Mouse (Mus musculus): ENCODE measurements at regions not wholly inside any gene's neighbourhood (a gene's known extent, or its start where the extent isn't known, plus 50 kb on each side); places are given as distances from the start of the nearest gene placed in this dataset.
A peak's percentile ranks its signal among the peaks of the same experiment; 100 is the strongest.

GRCm38 (mm10) chr15:60762071-60762470, 91.5 kb downstream of the Fam84b start:
- Histone ChIP-seq H3K27ac (ENCODE audit: insufficient read depth, low read length) (no peak overlapping the region), H3K4me3 (ENCODE audit: insufficient read depth, low read length) (no peak overlapping the region), H3K4me1 (ENCODE audit: control insufficient read depth, insufficient read depth, low read length) (no peaks in the 10 kb centered on the region)
- no peak for TF ChIP-seq CTCF (IDR thresholded peaks at IDR 0.05; ENCODE audit: borderline replicate concordance, insufficient read depth, low read length)
- no peak for TF ChIP-seq POLR2A (IDR thresholded peaks at IDR 0.05; ENCODE audit: low read depth, low read length)

GRCm38 (mm10) chr15:60760015-60760437, 93.6 kb downstream of the Fam84b start:
- Histone ChIP-seq H3K4me3 (ENCODE audit: insufficient read depth, low read length) (no peak overlapping the region), H3K4me1 (ENCODE audit: control insufficient read depth, insufficient read depth, low read length) (no peaks in the 10 kb centered on the region), H3K27ac (ENCODE audit: insufficient read depth, low read length) (no peak overlapping the region)
- TF ChIP-seq POLR2A (IDR thresholded peaks at IDR 0.05; ENCODE audit: low read depth, low read length) (no peak), CTCF (IDR thresholded peaks at IDR 0.05; ENCODE audit: borderline replicate concordance, insufficient read depth, low read length) (peak; percentile 55)

- Histone ChIP-seq H3K4me1 (ENCODE audit: control insufficient read depth, insufficient read depth, low read length) (no peaks in the 10 kb centered on the region), H3K27ac (ENCODE audit: insufficient read depth, low read length) (no peak overlapping the region), H3K4me3 (ENCODE audit: insufficient read depth, low read length) (no peak overlapping the region)
- no peak for TF ChIP-seq CTCF (IDR thresholded peaks at IDR 0.05; ENCODE audit: borderline replicate concordance, insufficient read depth, low read length)
- no peak for TF ChIP-seq POLR2A (IDR thresholded peaks at IDR 0.05; ENCODE audit: low read depth, low read length)
Observed at GRCm38 (mm10) chr15:60754246-60754645, 99.3 kb downstream of the Fam84b start.

GRCm38 (mm10) chr15:60739598-60739997, 114.0 kb downstream of the Fam84b start:
- Histone ChIP-seq H3K4me3 (ENCODE audit: insufficient read depth, low read length) (no peak overlapping the region), H3K4me1 (ENCODE audit: control insufficient read depth, insufficient read depth, low read length) (peaks cover 5% of the 10 kb centered on the region), H3K27ac (ENCODE audit: insufficient read depth, low read length) (peak overlapping the region; percentile 79)
- no peak for TF ChIP-seq POLR2A (IDR thresholded peaks at IDR 0.05; ENCODE audit: low read depth, low read length)
- no peak for TF ChIP-seq CTCF (IDR thresholded peaks at IDR 0.05; ENCODE audit: borderline replicate concordance, insufficient read depth, low read length)

- TF ChIP-seq CTCF (IDR thresholded peaks at IDR 0.05; ENCODE audit: borderline replicate concordance, insufficient read depth, low read length) (no peak), POLR2A (IDR thresholded peaks at IDR 0.05; ENCODE audit: low read depth, low read length) (no peak)
- H3K4me3 ChIP-seq (ENCODE audit: insufficient read depth, low read length), result no peak overlapping the region
Observed at GRCm38 (mm10) chr15:60738258-60738657, 115.3 kb downstream of the Fam84b start.

GRCm38 (mm10) chr15:60732416-60732815, 121.2 kb downstream of the Fam84b start:
- H3K4me3 ChIP-seq (ENCODE audit: insufficient read depth, low read length), result no peak overlapping the region
- no peaks in the 10 kb centered on the region for H3K4me1 ChIP-seq (ENCODE audit: control insufficient read depth, insufficient read depth, low read length)
- TF ChIP-seq CTCF (IDR thresholded peaks at IDR 0.05; ENCODE audit: borderline replicate concordance, insufficient read depth, low read length), result no peak
- no peak overlapping the region for H3K27ac ChIP-seq (ENCODE audit: insufficient read depth, low read length)

More at GRCm38 (mm10) chr15:60738258-60738657, 115.3 kb downstream of the Fam84b start:
- Histone ChIP-seq H3K27ac (ENCODE audit: insufficient read depth, low read length) (no peak overlapping the region), H3K4me1 (ENCODE audit: control insufficient read depth, insufficient read depth, low read length) (peaks cover 5% of the 10 kb centered on the region)

GRCm38 (mm10) chr15:60728754-60729153, 124.8 kb downstream of the Fam84b start:
- no peaks in the 10 kb centered on the region for H3K4me1 ChIP-seq (ENCODE audit: control insufficient read depth, insufficient read depth, low read length)
- H3K4me3 ChIP-seq (ENCODE audit: insufficient read depth, low read length), result no peak overlapping the region
- TF ChIP-seq POLR2A (IDR thresholded peaks at IDR 0.05; ENCODE audit: low read depth, low read length), result no peak
- TF ChIP-seq CTCF (IDR thresholded peaks at IDR 0.05; ENCODE audit: borderline replicate concordance, insufficient read depth, low read length), result no peak
- no peak overlapping the region for H3K27ac ChIP-seq (ENCODE audit: insufficient read depth, low read length)

GRCm38 (mm10) chr15:60728337-60728736, 125.2 kb downstream of the Fam84b start:
- TF ChIP-seq CTCF (IDR thresholded peaks at IDR 0.05; ENCODE audit: borderline replicate concordance, insufficient read depth, low read length) (no peak), POLR2A (IDR thresholded peaks at IDR 0.05; ENCODE audit: low read depth, low read length) (no peak)
- no peak overlapping the region for H3K4me3 ChIP-seq (ENCODE audit: insufficient read depth, low read length)
- no peaks in the 10 kb centered on the region for H3K4me1 ChIP-seq (ENCODE audit: control insufficient read depth, insufficient read depth, low read length)
- H3K27ac ChIP-seq (ENCODE audit: insufficient read depth, low read length), result no peak overlapping the region

GRCm38 (mm10) chr15:60719332-60719731, 134.2 kb downstream of the Fam84b start:
- Histone ChIP-seq H3K4me3 (ENCODE audit: insufficient read depth, low read length) (no peak overlapping the region), H3K4me1 (ENCODE audit: control insufficient read depth, insufficient read depth, low read length) (peaks cover 7% of the 10 kb centered on the region; the same call in 1 of the 2 replicates), H3K27ac (ENCODE audit: insufficient read depth, low read length) (no peak overlapping the region)
- no peak for TF ChIP-seq POLR2A (IDR thresholded peaks at IDR 0.05; ENCODE audit: low read depth, low read length)
- no peak for TF ChIP-seq CTCF (IDR thresholded peaks at IDR 0.05; ENCODE audit: borderline replicate concordance, insufficient read depth, low read length)

- H3K4me3 ChIP-seq (ENCODE audit: insufficient read depth, low read length), result no peak overlapping the region
- no peak for TF ChIP-seq POLR2A (IDR thresholded peaks at IDR 0.05; ENCODE audit: low read depth, low read length)
- no peak for TF ChIP-seq CTCF (IDR thresholded peaks at IDR 0.05; ENCODE audit: borderline replicate concordance, insufficient read depth, low read length)
- H3K27ac ChIP-seq (ENCODE audit: insufficient read depth, low read length), result peak overlapping the region; percentile 26; the same call in 1 of the 2 replicates
Observed at GRCm38 (mm10) chr15:60708678-60709077, 144.9 kb downstream of the Fam84b start.

GRCm38 (mm10) chr15:60706009-60706408, 147.6 kb downstream of the Fam84b start:
- Histone ChIP-seq H3K4me3 (ENCODE audit: insufficient read depth, low read length) (no peak overlapping the region), H3K27ac (ENCODE audit: insufficient read depth, low read length) (no peak overlapping the region), H3K4me1 (ENCODE audit: control insufficient read depth, insufficient read depth, low read length) (peaks cover 4% of the 10 kb centered on the region)
- TF ChIP-seq POLR2A (IDR thresholded peaks at IDR 0.05; ENCODE audit: low read depth, low read length), result no peak
- TF ChIP-seq CTCF (IDR thresholded peaks at IDR 0.05; ENCODE audit: borderline replicate concordance, insufficient read depth, low read length), result no peak

More at GRCm38 (mm10) chr15:60708678-60709077, 144.9 kb downstream of the Fam84b start:
- H3K4me1 ChIP-seq (ENCODE audit: control insufficient read depth, insufficient read depth, low read length), result peaks cover 4% of the 10 kb centered on the region
